Mouse (Mus musculus): ENCODE data around the gene D6Wsu163e.

The D6Wsu163e gene

DNA sequence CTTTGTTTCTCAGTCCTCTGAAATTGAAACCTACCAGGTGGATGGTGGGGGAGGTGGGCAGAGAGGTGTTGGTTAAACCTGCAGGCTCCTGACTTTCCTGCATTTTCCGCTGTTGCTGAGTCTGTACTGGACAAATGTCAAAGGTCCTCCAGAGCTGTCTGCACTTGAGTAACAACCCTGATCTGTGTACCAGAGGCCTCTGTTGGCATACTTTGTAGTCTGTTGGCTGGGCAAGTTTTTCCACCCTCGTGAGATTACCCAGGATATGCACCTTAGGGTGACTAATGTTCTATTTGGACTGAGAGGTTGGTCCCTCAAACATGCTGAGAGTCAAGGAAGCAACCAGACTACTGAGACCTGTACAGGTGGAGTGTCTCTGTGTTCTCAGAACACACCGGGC, 66.8 kb downstream of the D6Wsu163e start:
- DNase-seq (ENCODE audit: low spot score in 2 of 2) = no peak

DNA sequence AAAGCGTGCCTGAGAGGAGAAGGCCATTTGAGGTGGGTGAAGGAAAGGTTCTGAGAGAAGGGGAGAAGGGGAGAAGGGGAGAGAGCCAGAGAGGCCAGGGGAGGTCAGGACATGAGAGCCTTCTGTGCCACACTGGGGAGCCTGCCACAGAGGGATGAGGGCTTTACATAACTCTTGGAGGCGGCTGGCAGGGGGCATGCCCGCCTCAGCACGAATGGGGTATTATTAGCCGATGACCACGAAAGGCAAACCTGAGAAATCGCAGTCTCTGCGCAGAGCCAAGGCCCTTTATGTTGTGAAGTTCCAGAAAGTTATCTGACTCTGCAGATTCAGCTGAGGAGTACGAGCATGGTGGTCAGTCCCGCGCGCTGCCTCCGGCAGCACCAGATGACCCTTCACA, 70.3 kb downstream of the D6Wsu163e start:
- no peak for DNase-seq (ENCODE audit: low spot score in 2 of 2)

DNA sequence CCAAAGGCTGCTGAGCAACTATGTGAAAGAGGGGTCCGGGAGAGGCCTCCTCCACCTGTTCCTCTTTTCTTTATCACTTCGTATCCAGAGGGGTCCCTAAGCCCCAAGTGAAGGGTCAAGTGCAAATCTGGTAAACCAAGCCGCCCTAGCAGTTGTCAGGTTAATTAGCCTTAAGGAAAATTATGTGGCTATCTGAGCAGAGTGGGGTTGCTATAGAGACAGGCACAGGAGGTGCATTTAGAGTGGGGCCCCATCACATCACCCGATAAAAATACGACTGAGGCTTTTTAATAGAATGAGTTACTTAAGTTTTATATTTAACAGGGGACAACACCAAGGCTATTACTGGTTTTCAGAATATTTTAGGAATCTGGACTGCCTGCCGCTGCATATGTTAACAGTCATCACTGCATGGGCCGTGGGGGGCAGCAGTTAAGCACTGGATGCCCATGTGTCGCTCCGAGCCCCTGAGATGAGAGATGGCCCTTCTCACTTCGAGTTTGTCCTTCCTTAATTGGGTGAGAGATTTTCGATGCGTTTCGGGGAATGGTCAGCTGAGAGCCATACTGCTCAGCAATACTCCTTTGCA, 72.3 kb downstream of the D6Wsu163e start:
- no peak for DNase-seq (ENCODE audit: low spot score in 2 of 2)

DNA sequence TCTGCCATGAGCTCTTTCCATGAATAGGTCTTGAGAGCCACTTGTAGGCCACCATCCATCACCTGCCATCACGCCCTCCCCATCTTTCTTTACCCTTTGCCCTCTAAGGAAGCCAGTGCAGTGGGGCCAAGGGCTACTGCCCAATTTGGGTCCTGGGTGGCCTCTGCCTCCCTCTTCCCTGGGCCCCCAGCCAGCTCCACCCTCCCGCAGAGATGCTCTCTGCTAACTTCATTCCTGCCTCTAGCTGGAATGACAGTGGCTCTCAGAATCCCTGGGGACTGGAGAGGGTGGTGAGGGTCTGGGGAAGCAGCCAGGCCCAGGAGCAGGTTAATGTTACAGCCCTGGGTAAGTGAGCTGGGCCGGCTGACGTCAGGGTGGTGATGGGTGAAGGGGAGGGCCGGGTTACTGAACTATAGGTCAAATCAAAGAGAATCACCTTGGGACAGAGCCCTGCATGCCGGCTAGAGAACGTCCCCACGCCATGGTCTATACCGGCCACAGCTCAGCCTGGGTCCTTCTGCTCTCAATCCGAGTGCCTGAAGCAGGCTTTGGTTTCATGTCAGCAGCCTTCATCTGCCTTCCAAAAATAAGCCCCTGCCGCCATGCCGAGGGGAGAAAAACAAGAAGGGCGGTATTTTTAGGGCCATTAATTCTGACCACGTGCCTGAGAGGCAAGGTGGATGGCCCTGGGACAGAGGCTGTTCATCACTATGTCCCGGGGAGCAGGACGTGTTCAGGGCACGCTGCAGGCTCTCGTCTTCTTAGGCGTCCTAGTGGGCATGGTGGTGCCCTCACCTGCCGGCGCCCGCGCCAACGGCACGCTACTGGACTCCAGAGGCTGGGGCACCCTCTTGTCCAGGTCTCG, 75.4 kb downstream of the D6Wsu163e start, which contains the start of gene Fgf6:
Gene Fgf6, plus strand, starts transcription at position 681 of the 865 bp plus-strand sequence.
- no peak for DNase-seq (ENCODE audit: low spot score in 2 of 2)

DNA sequence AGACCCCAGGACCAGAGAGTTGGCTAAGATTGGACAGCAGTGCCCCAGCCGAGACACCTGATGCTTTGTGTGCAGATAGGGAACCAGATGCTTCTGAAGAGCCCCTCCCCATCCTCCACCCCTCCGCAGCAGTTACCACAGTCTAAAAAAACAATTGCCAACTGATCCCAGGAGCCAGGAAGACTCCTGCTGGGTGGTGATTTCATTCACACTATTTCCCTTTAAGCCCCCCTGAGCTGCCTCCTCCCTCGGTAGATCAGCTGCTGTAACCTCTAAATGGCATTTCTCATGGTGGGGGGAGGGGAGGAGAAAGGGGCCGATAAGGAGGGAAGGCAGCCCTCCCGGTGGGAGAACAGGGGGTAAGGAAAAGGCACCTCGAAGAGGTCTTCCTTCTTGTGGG, 79.5 kb downstream of the D6Wsu163e start:
- DNase-seq (ENCODE audit: low spot score in 2 of 2) = no peak

DNA sequence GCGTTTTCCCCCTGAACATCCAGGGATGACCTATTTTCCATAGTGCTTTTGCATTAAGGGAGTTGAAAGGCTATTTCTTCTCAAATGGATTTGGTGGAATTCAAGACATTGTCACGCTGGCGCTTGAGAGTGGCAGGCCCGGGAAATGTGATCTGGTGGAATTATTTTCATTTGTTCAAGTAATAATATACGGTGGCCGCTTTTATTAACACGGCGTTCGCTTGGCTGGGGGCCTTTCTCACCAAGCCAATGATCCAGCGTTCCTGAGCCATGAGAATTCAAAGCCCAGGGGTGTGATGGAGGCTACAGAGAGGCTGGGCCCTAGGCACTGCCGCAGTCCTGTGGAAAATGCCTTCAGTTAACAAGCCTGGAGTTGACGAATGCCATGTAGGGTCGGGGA, 80.7 kb downstream of the D6Wsu163e start:
- no peak for DNase-seq (ENCODE audit: low spot score in 2 of 2)

DNA sequence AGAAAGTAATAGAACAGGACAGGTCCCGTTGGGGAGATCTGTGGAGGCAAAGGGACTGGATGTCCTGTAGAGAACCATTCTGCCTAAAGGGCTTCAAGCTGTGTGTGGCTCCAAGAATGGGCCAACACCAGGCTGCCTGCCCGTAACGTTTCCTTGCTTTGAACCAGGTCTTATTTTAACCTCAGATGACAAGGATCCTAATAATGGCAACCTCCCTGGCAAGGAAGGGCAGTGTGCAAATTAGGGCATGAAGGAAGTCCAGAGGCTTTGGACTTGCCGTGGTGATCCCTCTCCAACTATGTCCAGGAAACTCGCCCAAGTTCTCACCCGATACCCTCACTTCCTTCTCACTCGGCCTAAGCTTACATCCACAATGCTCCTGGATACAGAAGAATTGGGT, 85.1 kb downstream of the D6Wsu163e start:
- no peak for DNase-seq (ENCODE audit: low spot score in 2 of 2)

Measured in spleen, postnatal 4 days (tissue).